Mouse (Mus musculus): ENCODE measurements around the gene Gstm3. TPM values are rescaled to one million over a fixed set of nuclear protein-coding genes. Genes with fewer than 3 reads are reported as not detected.
A peak's percentile ranks its signal among the peaks of the same experiment; 100 is the strongest.
"Not testable (repeated sequence)": the region's sequence is repeated elsewhere in the genome, so short reads cannot be mapped to it uniquely, and the experiment has no call there.

Gene Gstm3
- total RNA-seq, 2 experiments from 2014 or later: not detected

GRCm38 (mm10) chr3:107964656-107965308, 4.3 kb downstream of the Gstm3 start:
- TF ChIP-seq CTCF (conservative IDR thresholded peaks at IDR 0.05): no peak
- no peak overlapping the region for H3K4me3 ChIP-seq
- H3K27ac ChIP-seq: no peak overlapping the region
- no peak for DNase-seq (ENCODE audit: low spot score in 2 of 2)

GRCm38 (mm10) chr3:107964026-107964425, 5.1 kb downstream of the Gstm3 start:
- TF ChIP-seq CTCF (conservative IDR thresholded peaks at IDR 0.05): no peak
- DNase-seq (ENCODE audit: low spot score in 2 of 2): no peak
- H3K4me3 ChIP-seq: no peak overlapping the region
- H3K27ac ChIP-seq: no peak overlapping the region

GRCm38 (mm10) chr3:107955260-107955659, 13.8 kb downstream of the Gstm3 start:
- DNase-seq (ENCODE audit: low spot score in 2 of 2); H3K27ac ChIP-seq; H3K4me3 ChIP-seq: not testable (repeated sequence)

GRCm38 (mm10) chr3:107953906-107954305, 15.2 kb downstream of the Gstm3 start:
- H3K4me3 ChIP-seq: no peak overlapping the region
- H3K27ac ChIP-seq: peak overlapping the region; percentile 46; the same call in 1 of the 2 replicates
- no peak for TF ChIP-seq CTCF (conservative IDR thresholded peaks at IDR 0.05)
- DNase-seq (ENCODE audit: low spot score in 2 of 2): no peak

GRCm38 (mm10) chr3:107953328-107953755, 15.7 kb downstream of the Gstm3 start:
- peak; percentile 90 for TF ChIP-seq CTCF (conservative IDR thresholded peaks at IDR 0.05)
- H3K27ac ChIP-seq: peak overlapping the region; percentile 46; the same call in 1 of the 2 replicates

GRCm38 (mm10) chr3:107950531-107950930, 18.6 kb downstream of the Gstm3 start:
- DNase-seq (ENCODE audit: low spot score in 2 of 2): no peak
- Histone ChIP-seq H3K27ac (no peak overlapping the region), H3K4me3 (no peak overlapping the region)
- TF ChIP-seq CTCF (conservative IDR thresholded peaks at IDR 0.05): no peak

More at GRCm38 (mm10) chr3:107953328-107953755, 15.7 kb downstream of the Gstm3 start:
- H3K4me3 ChIP-seq: no peak overlapping the region
- peak; percentile 48 to 76 for DNase-seq (ENCODE audit: low spot score in 2 of 2)

- not testable (repeated sequence) for H3K27ac ChIP-seq; DNase-seq (ENCODE audit: low spot score in 2 of 2); H3K4me3 ChIP-seq
Observed at GRCm38 (mm10) chr3:107949461-107949860, 19.6 kb downstream of the Gstm3 start.

GRCm38 (mm10) chr3:107945729-107946128, 23.4 kb downstream of the Gstm3 start:
- DNase-seq (ENCODE audit: low spot score in 2 of 2): no peak
- peak; percentile 40 for TF ChIP-seq CTCF (conservative IDR thresholded peaks at IDR 0.05)
- H3K27ac ChIP-seq: peak overlapping the region; percentile 4; the same call in 1 of the 2 replicates

GRCm38 (mm10) chr3:107943239-107943990, 25.7 kb downstream of the Gstm3 start, which contains the start of gene Gstm6:
Gene Gstm6 (minus strand): TSS chr3:107943749.
- DNase-seq (ENCODE audit: low spot score in 2 of 2): peak; percentile 65 to 83
- TF ChIP-seq CTCF (conservative IDR thresholded peaks at IDR 0.05): peak; percentile 82
- peak within 1 kb of the TSS; percentile 30; the same call in 1 of the 2 replicates for H3K4me3 ChIP-seq

More at GRCm38 (mm10) chr3:107945729-107946128, 23.4 kb downstream of the Gstm3 start:
- H3K4me3 ChIP-seq: no peak overlapping the region

GRCm38 (mm10) chr3:107941261-107941660, 27.8 kb downstream of the Gstm3 start:
- Histone ChIP-seq H3K4me3 (no peak overlapping the region), H3K27ac (peak overlapping the region; percentile 84)
- TF ChIP-seq CTCF (conservative IDR thresholded peaks at IDR 0.05): no peak
- peak; percentile 34 to 37 for DNase-seq (ENCODE audit: low spot score in 2 of 2)

More at GRCm38 (mm10) chr3:107943239-107943990, 25.7 kb downstream of the Gstm3 start, which contains the start of gene Gstm6:
- 0 out of 2 replicates have a peak within 1 kb of the TSS, but pooled peaks have one; percentile 36 for H3K27ac ChIP-seq

GRCm38 (mm10) chr3:107940524-107940923, 28.6 kb downstream of the Gstm3 start:
- TF ChIP-seq CTCF (conservative IDR thresholded peaks at IDR 0.05): no peak

GRCm38 (mm10) chr3:107939830-107940229, 29.3 kb downstream of the Gstm3 start:
- H3K4me3 ChIP-seq: no peak overlapping the region
- TF ChIP-seq CTCF (conservative IDR thresholded peaks at IDR 0.05): no peak
- peak overlapping the region; percentile 84 for H3K27ac ChIP-seq
- no peak for DNase-seq (ENCODE audit: low spot score in 2 of 2)

More at GRCm38 (mm10) chr3:107940524-107940923, 28.6 kb downstream of the Gstm3 start:
- no peak for DNase-seq (ENCODE audit: low spot score in 2 of 2)
- Histone ChIP-seq H3K4me3 (no peak overlapping the region), H3K27ac (peak overlapping the region; percentile 84)

GRCm38 (mm10) chr3:107939403-107939802, 29.7 kb downstream of the Gstm3 start:
- DNase-seq (ENCODE audit: low spot score in 2 of 2): peak in 1 of 2 experiments; percentile 60
- Histone ChIP-seq H3K4me3 (no peak overlapping the region), H3K27ac (peak overlapping the region; percentile 84)
- TF ChIP-seq CTCF (conservative IDR thresholded peaks at IDR 0.05): peak; percentile 91
